Mouse (Mus musculus) left cerebral cortex, adult 9 months (tissue): ENCODE measurements around the gene Sox10.

ENCODE experiments used
- DNase-seq, 2 experiments: peaks; one replicate each; pipeline ENCODE4 v3.0.0; 2022; ENCODE audit warnings: low spot score in 2 of 2

Gene Sox10

DNA sequence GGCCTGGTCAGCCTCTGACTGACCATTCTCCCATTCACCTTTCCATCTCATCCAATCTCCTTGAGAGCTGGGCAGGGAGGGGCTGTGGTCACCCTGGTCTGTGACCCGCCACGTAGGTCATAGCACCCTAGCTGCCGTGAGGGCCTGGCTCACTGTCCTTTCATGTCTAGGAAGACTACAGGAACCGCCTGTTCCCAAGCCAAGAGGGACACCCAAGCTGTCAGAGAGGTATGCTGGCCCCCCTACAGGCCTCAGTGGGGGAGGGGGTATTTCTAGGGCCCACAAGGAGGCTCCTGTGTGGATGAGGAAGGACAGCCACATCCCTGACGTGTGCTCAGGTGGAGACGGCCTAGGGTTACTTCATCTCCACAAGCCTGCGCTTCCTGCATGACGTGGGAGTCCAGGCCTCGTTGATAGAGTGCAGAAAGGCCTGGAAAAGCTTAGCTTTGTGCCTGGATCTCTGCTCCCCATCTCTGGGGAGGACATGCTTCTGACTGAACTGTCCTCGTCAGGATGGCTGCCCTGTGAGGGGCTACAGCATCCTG, 40.6 kb downstream of the Sox10 start:
- DNase-seq: no peak

DNA sequence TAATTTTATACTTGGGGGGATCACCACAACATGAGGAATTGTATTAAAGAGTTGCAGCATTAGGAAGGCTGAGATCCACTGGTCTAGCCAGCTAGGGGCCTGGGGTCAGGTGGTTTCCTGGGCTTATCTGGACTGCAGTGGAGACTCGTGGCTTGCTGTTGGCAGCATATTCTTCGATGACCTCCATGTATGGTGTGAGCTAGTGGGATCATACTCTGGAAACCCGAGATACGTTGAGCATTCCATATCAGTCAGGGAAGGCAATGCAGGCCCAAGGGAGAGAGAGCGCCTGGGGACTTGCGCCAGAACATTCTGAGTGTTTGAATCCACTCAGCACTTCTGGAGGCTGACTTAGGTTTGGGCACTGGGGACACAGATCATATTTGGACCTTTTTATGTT, 41.3 kb downstream of the Sox10 start:
- no peak for DNase-seq

DNA sequence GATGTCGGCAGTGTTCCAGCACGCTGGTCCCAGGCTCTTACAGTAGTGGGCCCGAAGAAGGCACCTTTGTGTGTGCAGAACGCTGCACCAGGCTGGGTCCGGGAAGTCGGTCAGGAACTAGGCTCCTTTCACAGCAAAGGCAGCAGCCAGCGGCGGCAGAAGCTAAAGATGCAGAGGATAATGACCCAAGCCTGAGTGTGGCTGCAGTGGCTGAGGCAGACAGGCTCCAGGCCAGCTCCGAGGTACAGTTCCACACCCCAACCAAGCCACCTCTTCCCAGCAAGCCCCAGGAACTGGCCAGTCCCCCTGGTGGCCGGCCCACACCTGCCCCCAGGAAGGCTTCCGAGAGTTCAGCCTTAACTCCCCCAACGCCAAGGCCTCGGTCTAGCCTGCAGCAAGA, 42.5 kb downstream of the Sox10 start:
- DNase-seq: no peak

DNA sequence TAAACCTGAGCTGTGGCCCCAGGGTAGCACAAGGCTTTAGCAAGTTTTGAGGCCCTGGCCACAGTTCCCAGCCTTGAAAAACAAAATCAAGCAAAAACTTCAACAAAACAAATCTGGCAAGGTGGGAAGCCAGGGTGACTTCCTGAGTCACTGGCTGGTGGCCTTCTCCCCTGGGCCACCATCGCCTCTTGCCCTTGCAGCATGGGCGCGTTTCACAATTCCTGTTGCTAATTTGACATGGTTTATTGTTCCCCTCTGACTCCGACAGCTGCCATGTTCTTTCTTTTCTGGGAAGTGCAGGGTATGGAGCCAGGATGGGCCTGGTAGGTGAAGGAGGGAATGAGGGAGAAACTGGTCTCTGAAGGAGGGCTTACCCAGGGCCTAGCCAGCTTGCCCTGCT, 42.9 kb downstream of the Sox10 start:
- no peak for DNase-seq

DNA sequence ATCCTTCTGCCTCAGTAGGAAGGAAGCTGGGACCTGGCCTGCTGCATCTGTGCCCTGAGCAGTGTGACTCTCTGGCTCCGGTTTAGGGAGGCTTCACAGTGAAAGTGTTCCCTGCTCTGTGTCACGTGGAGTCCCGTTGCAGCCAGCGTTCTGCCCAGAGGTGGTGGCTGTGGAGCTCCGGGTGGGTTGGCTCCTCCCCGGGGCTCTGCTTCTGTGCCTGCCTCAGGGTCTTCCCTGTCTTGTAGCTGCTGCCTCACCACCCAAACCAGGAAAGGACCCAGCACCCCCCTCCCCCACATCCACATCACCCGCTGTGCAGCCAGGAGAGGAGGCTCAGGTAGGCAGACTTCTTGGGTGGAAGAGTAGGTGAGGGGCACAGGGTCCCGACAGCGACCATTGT, 45.5 kb downstream of the Sox10 start:
- no peak for DNase-seq

DNA sequence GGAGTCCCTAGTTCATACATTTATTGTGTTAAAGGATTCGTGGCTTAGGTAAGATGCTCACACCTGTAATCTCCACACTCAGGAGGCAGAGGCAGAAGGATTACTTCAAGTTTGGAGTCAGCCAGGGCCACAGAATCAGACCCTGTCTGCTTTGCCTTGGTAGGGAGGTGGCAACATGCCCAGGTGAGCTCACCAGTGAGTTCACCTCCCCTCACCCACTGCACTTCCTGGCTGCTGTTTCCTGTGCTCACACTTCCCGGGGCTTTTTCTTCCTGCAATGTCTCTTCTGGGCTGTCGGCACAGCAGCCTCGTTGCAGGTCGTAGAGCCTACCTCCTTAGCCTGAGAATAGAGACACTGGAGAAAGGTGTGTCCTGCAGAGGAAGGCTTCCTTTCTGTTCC, 49.8 kb downstream of the Sox10 start:
- DNase-seq: no peak

DNA sequence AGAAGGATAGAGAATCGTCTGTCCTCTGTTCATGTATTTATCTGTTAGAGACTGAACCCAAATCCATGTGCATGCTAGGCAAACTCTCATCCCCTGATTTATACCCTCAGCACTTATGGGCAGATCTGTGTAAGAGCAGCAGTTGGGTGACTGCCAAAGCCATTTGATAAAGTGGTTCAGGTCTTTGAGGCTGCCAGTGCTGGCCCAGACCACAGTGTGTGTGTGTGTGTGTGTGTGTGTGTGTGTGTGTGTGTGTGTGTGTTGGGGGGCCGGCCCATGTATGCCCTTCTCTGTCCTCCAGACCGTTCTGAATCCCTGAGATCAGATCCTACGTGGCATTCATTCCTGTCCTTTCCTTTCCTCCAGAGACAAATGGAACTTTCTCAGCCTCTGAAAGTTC, 53.3 kb downstream of the Sox10 start:
- no peak for DNase-seq

DNA sequence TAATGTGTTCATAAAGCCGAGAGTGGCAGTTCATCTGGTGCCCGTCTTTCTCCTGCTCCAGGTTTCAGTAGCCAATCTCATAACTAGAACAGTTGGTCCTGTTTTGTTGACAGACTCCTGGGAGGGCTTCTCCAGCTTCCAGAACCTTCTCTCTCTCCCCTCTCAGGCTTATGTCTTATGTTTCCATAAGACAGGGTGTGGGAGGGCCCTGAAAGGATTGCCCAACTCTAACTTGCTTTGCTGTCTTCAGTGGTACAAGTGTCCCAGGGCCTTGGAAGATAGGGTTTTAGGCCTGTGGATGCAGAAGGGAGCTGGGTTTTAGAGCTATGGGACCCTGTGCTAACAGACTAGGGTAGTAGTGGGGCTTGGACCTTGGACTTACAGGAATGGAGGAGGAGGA, 54.5 kb downstream of the Sox10 start:
- no peak for DNase-seq

DNA sequence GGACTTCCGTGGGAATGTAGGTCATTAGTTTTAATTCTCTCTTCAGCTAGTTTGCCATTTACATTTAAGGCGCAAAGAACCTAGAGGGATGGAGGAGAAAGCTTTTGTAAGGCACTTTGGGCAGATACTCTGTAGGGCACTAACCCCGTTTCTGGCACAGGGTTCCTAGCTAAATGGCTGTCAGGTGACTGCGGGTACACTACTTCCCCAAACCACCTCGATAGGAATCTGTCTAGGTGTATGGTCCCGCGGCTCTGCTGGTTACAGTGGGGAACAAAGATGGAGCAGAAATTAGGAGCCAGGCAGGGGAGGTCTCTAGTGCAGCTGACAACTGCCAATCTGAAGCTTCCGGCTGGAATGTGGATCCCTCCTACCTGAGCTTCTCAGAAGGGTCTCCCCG, 55.0 kb downstream of the Sox10 start:
- no peak for DNase-seq

DNA sequence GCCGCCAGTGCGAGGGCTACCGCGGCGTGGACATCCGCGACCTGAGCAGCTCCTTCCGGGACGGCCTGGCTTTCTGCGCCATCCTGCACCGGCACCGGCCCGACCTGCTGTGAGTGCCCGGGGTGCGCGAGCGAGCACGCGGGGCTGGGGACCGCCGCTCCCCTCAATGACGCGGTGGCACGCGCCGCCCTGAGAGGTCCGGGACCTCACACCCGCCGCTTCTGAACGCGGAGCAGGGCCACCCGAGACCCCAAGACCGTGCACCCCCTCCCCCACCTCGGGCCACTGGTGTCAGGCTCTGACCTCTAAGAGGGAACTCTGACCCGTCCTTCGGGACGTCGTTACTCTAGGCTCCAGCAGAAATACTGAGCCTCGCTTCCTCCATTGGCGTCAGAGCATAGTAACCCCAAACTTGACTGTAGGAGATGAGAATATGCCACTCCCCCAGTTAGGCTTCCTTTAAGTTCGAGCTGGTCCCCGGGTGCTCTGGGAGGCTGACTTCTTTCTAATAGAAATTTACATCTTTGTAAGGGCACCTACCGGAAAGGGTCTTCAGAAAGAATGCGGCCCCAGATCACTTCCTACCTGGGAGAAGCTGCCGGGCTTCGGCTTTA, 55.6 kb downstream of the Sox10 start:
- no peak for DNase-seq

DNA sequence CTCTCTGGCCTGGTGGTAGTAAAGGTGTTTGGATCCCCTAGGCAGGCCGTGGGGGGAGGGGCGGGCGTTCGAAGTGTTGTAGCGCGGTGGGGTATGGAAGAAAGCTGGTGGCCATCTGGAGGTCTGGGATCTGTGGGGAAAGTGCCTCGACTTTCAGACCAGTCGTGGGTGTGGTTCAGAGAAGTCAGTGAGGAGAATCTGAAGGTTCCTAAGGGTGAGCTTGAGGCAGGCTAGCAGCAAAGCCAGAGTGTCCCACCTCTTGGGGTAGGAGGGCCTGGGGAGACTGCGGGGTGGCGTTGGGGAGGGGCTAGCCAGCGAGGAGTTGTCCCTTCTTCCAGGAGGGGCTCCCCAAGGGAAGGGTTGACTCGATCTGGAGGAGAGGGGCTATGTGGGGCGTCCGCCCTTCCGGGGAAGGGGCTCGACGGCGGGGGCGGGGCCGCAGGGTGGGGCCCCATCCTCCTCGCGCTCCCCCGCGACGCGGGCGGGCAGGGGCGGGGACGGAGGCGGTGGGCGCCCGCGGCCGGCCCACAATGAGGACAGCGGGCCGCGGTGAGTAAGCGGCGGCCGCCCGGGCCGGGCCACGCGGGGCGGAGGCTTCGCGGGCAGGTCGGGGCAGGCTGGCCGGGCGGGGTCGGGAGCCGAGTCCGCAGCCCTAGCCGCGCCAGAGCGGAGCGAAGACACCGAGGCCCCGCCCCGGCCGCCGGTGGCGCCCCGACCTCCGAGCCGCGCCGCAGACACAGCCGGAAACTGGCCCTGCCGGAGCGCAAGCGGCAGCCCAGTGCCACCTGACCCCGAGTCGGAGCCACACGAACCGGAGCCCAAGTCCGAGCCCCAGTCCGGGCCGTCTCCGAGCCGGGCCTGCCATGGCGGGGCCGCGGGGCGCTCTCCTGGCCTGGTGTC, 56.4 kb downstream of the Sox10 start, which contains the start of gene Micall1:
Gene Micall1 (plus strand): TSS at position 478 of the 900 bp plus-strand sequence.
- peak in 1 of 2 experiments; percentile 32 for DNase-seq

DNA sequence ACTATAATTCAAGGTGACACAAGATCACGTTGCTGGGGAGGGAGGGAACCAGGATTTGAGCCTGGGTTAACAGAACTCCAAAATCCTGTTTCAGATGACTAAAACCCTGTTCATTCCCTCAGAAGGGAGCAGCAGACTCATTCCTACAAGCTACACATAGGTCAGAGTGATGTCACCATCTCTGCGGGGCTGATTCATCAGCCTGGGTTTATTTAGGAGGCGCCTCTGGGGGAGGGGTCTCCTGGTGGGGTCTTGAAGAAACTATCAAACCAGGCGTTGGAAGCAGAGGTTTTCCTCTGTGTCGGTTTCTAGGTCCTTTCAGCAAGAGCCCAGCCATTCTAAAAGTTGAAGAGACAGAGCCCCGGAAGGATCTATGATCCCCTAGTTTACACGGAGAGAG, 57.1 kb downstream of the Sox10 start:
- DNase-seq: no peak

DNA sequence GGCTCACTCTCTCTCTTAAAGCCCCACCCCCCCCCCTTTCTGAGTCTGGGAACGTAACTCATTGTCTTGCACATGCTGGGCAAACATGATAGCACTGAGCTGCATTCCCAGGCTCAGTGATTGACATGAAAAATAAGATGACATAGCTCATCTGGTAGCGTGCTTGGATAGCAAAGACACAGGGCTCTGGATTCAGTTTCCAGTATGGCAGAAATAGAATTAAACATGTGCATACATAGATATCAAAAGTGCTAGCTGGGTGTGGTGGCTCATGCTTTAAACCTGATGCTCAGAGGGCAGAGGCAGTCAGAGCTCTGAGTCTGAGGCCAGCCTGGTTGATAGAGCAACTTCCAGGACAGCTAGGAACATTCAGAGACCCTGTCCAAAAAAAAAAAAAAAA, 59.2 kb downstream of the Sox10 start:
- DNase-seq: no peak
